Mouse (Mus musculus) brain, embryonic 14.5 days (tissue): ENCODE results near the gene Spata25. TPM values are rescaled to one million over a fixed set of nuclear protein-coding genes. Genes with fewer than 3 reads are reported as not detected.

Experiments used
- DNase-seq: peaks from one replicate; pipeline ENCODE4 v3.0.0-alpha.2; 2011; ENCODE audit warnings: low read depth
- CTCF ChIP-seq: fragments of 200-500 bp; IDR thresholded peaks from 2 replicates; pipeline ENCODE4 v1.5.1; 2012; ENCODE audit warnings: inconsistent platforms, mild to moderate bottlenecking, moderate library complexity, borderline replicate concordance; ENCODE audit not compliant: insufficient read depth, insufficient read length; ENCODE audit errors: extremely low read depth
- POLR2A ChIP-seq: fragments of 200-500 bp; IDR thresholded peaks from 2 replicates; pipeline ENCODE4 v1.6.1; 2012; ENCODE audit warnings: mild to moderate bottlenecking, inconsistent platforms, borderline replicate concordance; ENCODE audit not compliant: poor library complexity, insufficient read depth, insufficient read length, severe bottlenecking; ENCODE audit errors: extremely low read depth
- polyA plus RNA-seq: library from polyadenylated mRNA; depleted of rRNA; stranded (reverse); fragments of >200 nt; gene quantifications from 2 replicates; pipeline ENCODE4 v1.2.3, GENCODE M21; 2012; rRNA removed

Spata25 gene
- polyA plus RNA-seq, 1 experiment = not detected

GRCm38 (mm10) chr2:164786388-164786885 lies 41.9 kb downstream of the Spata25 start:
- DNase-seq = peak; percentile 26
- TF ChIP-seq POLR2A = no peak
- no peak for TF ChIP-seq CTCF

- peak; percentile 92 for DNase-seq
- peak; percentile 36; the same call in 1 of the 2 replicates for TF ChIP-seq POLR2A
- TF ChIP-seq CTCF = peak; percentile 9; the same call in 1 of the 2 replicates
These were observed 42.6 kb downstream of the Spata25 start, which contains the start of gene Snx21 for GRCm38 (mm10) chr2:164785481-164786387. TSS of gene Snx21 (plus strand) at chr2:164785823.

- TF ChIP-seq POLR2A (no peak), CTCF (no peak)
- DNase-seq = no peak
These were observed 43.4 kb downstream of the Spata25 start for GRCm38 (mm10) chr2:164784869-164785420.

GRCm38 (mm10) chr2:164783926-164784581 lies 44.3 kb downstream of the Spata25 start:
- TF ChIP-seq CTCF = peak; percentile 24; the same call in 1 of the 2 replicates
- TF ChIP-seq POLR2A = no peak
- DNase-seq = peak; percentile 23

GRCm38 (mm10) chr2:164781876-164782275 lies 46.5 kb downstream of the Spata25 start:
- no peak for DNase-seq
- TF ChIP-seq POLR2A (no peak), CTCF (no peak)

GRCm38 (mm10) chr2:164779481-164780086 lies 48.8 kb downstream of the Spata25 start, which contains the start of gene Tnnc2:
TSS of gene Tnnc2 (minus strand) at chr2:164779967.
- DNase-seq = no peak
- TF ChIP-seq POLR2A = no peak

GRCm38 (mm10) chr2:164778809-164779208 lies 49.5 kb downstream of the Spata25 start:
- DNase-seq = no peak
- TF ChIP-seq CTCF = no peak
- TF ChIP-seq POLR2A = no peak

- TF ChIP-seq CTCF = no peak
- no peak for TF ChIP-seq POLR2A
- DNase-seq = no peak
These were observed 50.4 kb downstream of the Spata25 start for GRCm38 (mm10) chr2:164778015-164778287.

- no peak for DNase-seq
- TF ChIP-seq POLR2A = no peak
These were observed 50.9 kb downstream of the Spata25 start for GRCm38 (mm10) chr2:164777246-164778014.

GRCm38 (mm10) chr2:164776801-164777200 lies 51.5 kb downstream of the Spata25 start:
- TF ChIP-seq CTCF = no peak
- no peak for TF ChIP-seq POLR2A
- no peak for DNase-seq

Other genes with a start within 250 kb of the Spata25 start
- gene Wfdc6a, start 243.1 kb downstream of the Spata25 start, polyA plus RNA-seq = not detected in 2 replicates
- gene Eppin, start 234.9 kb downstream of the Spata25 start, polyA plus RNA-seq = not detected in 2 replicates
- gene Wfdc6b, start 215.0 kb downstream of the Spata25 start, polyA plus RNA-seq = not detected in 2 replicates
- gene Wfdc8, start 214.9 kb downstream of the Spata25 start, polyA plus RNA-seq = not detected in 2 replicates
- gene Wfdc16, start 189.7 kb downstream of the Spata25 start, polyA plus RNA-seq = not detected in 2 replicates
- not detected in 2 replicates for gene Wfdc10, start 172.5 kb downstream of the Spata25 start, polyA plus RNA-seq
- gene Wfdc9, start 172.0 kb downstream of the Spata25 start, polyA plus RNA-seq = not detected in 2 replicates
- not detected in 2 replicates for gene Wfdc11, start 154.4 kb downstream of the Spata25 start, polyA plus RNA-seq
- not detected in 2 replicates for gene Wfdc13, start 143.4 kb downstream of the Spata25 start, polyA plus RNA-seq
- not detected in 2 replicates for gene Spint4, start 130.0 kb downstream of the Spata25 start, polyA plus RNA-seq
- not detected in 2 replicates for gene Spint5, start 113.2 kb downstream of the Spata25 start, polyA plus RNA-seq
- 0.94 and 1.4 TPM in 2 replicates for gene Wfdc3, start 82.6 kb downstream of the Spata25 start, polyA plus RNA-seq
- 46.0 and 50.2 TPM in 2 replicates for gene Dnttip1, start 82.6 kb downstream of the Spata25 start, polyA plus RNA-seq
- 94.0 and 201 TPM in 2 replicates for gene Ube2c, start 58.6 kb downstream of the Spata25 start, polyA plus RNA-seq
- gene Tnnc2, start 48.6 kb downstream of the Spata25 start, polyA plus RNA-seq = 1.7 TPM in 2 replicates
- gene Snx21, start 42.7 kb downstream of the Spata25 start, polyA plus RNA-seq = 25.9 and 27.0 TPM in 2 replicates
- gene Acot8, start 23.7 kb downstream of the Spata25 start, polyA plus RNA-seq = 29.7 and 41.1 TPM in 2 replicates
- gene Zswim3, start 23.4 kb downstream of the Spata25 start, polyA plus RNA-seq = 8.5 and 10.1 TPM in 2 replicates
- 12.1 and 17.6 TPM in 2 replicates for gene Zswim1, start 5.9 kb downstream of the Spata25 start, polyA plus RNA-seq
- 125 and 165 TPM in 2 replicates for gene Ctsa, start 4.3 kb upstream of the Spata25 start, polyA plus RNA-seq
- 5.1 and 7.0 TPM in 2 replicates for gene Neurl2, start 4.9 kb upstream of the Spata25 start, polyA plus RNA-seq
- gene Pltp, start 29.2 kb upstream of the Spata25 start, polyA plus RNA-seq = 62.2 and 109 TPM in 2 replicates
- gene Pcif1, start 50.8 kb upstream of the Spata25 start, polyA plus RNA-seq = 55.5 and 60.1 TPM in 2 replicates
- gene Zfp335, start 83.2 kb upstream of the Spata25 start, polyA plus RNA-seq = 43.2 and 47.0 TPM in 2 replicates
- gene Mmp9, start 112.2 kb upstream of the Spata25 start, polyA plus RNA-seq = 19.5 and 32.8 TPM in 2 replicates
- gene Slc12a5, start 132.3 kb upstream of the Spata25 start, polyA plus RNA-seq = 80.5 and 110 TPM in 2 replicates
- 128 and 143 TPM in 2 replicates for gene Ncoa5, start 206.3 kb upstream of the Spata25 start, polyA plus RNA-seq
- gene Cd40, start 227.1 kb upstream of the Spata25 start, polyA plus RNA-seq = 8.4 and 8.7 TPM in 2 replicates